ENCODE assay signal across 1 mouse cellular context in genomic region chr1:120120969-120121811, GRCm38 (mm10).
TF ChIP-seq lines count a peak whose summit lies in the region.

Dbi (minus strand) TSS chr1:120121078.
3110009E18Rik (plus strand) TSS chr1:120121187.

TF ChIP-seq in MEL, 35 proteins besides CTCF, POLR2A, EP300 and RAD21 (continued from another document):
- no peak for TF ChIP-seq SMC3 (IDR thresholded peaks at IDR 0.05; ENCODE audit: low read depth, low read length)
- TF ChIP-seq NELFE (IDR thresholded peaks at IDR 0.05; ENCODE audit: low read depth, low read length), result peak; percentile 87
- no peak for TF ChIP-seq RCOR1 (IDR thresholded peaks at IDR 0.05; ENCODE audit: low read depth, low read length)
- peak; percentile 62 for TF ChIP-seq MAZ (IDR thresholded peaks at IDR 0.05; ENCODE audit: low read depth, low read length)
- TF ChIP-seq ZC3H11A (IDR thresholded peaks at IDR 0.05; ENCODE audit: low read depth, low read length), result no peak
- TF ChIP-seq POLR2AphosphoS2 (IDR thresholded peaks at IDR 0.05; ENCODE audit: low read length), result peak; percentile 88
- TF ChIP-seq MYB (IDR thresholded peaks at IDR 0.05; ENCODE audit: low read depth, low read length), result no peak; the same call in 1 of the 2 replicates
- peak; percentile 88 for TF ChIP-seq USF1 (IDR thresholded peaks at IDR 0.05; ENCODE audit: low read depth, low read length)
